Mouse (Mus musculus): ENCODE measurements around the gene Acad8. TPM values are rescaled to one million over a fixed set of nuclear protein-coding genes. Genes with fewer than 3 reads are reported as not detected.

The Acad8 gene
- polyA plus RNA-seq, 1 experiment from 2014 or later: 38.2 TPM

GRCm38 (mm10) chr9:26977754-26978153 lies 21.6 kb downstream of the Acad8 start:
- H3K36me3 ChIP-seq (ENCODE audit: control insufficient read depth, insufficient read depth, low read length): peaks cover 63% of the 10 kb centered on the region
- H3K27ac ChIP-seq (replicated peaks in 1 of 2; ENCODE audit: control insufficient read depth in 1 of 2, insufficient read depth in 1 of 2, low read depth in 2 of 2, low read length in 2 of 2): no peak overlapping the region
- H3K4me3 ChIP-seq (ENCODE audit: control insufficient read depth in 1 of 2, insufficient read depth in 1 of 2, low read depth in 1 of 2, low read length in 2 of 2): no peak overlapping the region
- H3K27me3 ChIP-seq (ENCODE audit: control insufficient read depth, insufficient read depth, low read length): no peaks in the 10 kb centered on the region
- 68% methylated on average over 9 of the region's 9 CpGs for WGBS
- no peak for ATAC-seq (ENCODE audit: insufficient number of reproducible peaks, insufficient read depth, low FRiP score, low read depth)
- H3K9ac ChIP-seq (ENCODE audit: low read length): no peak overlapping the region
- no peaks in the 10 kb centered on the region for H3K9me3 ChIP-seq (ENCODE audit: control insufficient read depth, low read length)
- H3K4me2 ChIP-seq (ENCODE audit: low read length): no peak overlapping the region
- H3K4me1 ChIP-seq (ENCODE audit: control insufficient read depth in 2 of 2, insufficient read depth in 2 of 2, low read length in 2 of 2): no peaks in the 10 kb centered on the region

DNA sequence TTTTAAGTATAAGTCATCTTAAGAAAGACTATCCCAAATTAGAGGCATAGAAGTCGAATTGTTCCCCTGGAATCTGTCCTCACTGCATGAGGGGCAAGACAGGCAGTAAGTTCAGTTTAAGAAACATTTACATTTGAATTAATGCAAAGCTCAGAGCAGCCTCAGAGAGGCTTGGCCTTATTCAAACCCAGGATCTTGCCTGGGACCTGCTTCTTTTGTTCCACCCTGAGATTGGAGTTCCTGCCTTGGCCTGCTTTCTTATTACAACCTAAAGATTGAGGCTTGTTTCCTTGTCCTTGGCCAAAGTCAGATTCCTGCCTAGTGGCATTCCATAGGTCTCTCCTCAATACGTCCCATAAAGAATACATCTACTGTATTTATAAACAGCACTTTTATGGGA lies 51.6 kb downstream of the Acad8 start:
- ATAC-seq (ENCODE audit: insufficient number of reproducible peaks, insufficient read depth, low FRiP score, low read depth): no peak
- no peak overlapping the region for H3K9ac ChIP-seq (ENCODE audit: low read length)
- H3K4me2 ChIP-seq (ENCODE audit: low read length): no peak overlapping the region
- H3K4me1 ChIP-seq (ENCODE audit: control insufficient read depth in 2 of 2, insufficient read depth in 2 of 2, low read length in 2 of 2): no peaks in the 10 kb centered on the region
- no peak overlapping the region for H3K27ac ChIP-seq (replicated peaks in 1 of 2; ENCODE audit: control insufficient read depth in 1 of 2, insufficient read depth in 1 of 2, low read depth in 2 of 2, low read length in 2 of 2)
- H3K4me3 ChIP-seq (ENCODE audit: control insufficient read depth in 1 of 2, insufficient read depth in 1 of 2, low read depth in 1 of 2, low read length in 2 of 2): no peak overlapping the region
- peaks cover 7% of the 10 kb centered on the region; the same call in 1 of the 2 replicates for H3K9me3 ChIP-seq (ENCODE audit: control insufficient read depth, low read length)
- no peaks in the 10 kb centered on the region for H3K27me3 ChIP-seq (ENCODE audit: control insufficient read depth, insufficient read depth, low read length)
- 60% methylated on average over 2 of the region's 2 CpGs for WGBS
- H3K36me3 ChIP-seq (ENCODE audit: control insufficient read depth, insufficient read depth, low read length): no peaks in the 10 kb centered on the region

- no peaks in the 10 kb centered on the region for H3K36me3 ChIP-seq (ENCODE audit: control insufficient read depth, insufficient read depth, low read length)
- H3K27me3 ChIP-seq (ENCODE audit: control insufficient read depth, insufficient read depth, low read length): no peaks in the 10 kb centered on the region
- H3K9me3 ChIP-seq (ENCODE audit: control insufficient read depth, low read length): no peaks in the 10 kb centered on the region
- peaks cover 5 to 11% of the 10 kb centered on the region in 2 experiments; a peak in 3 of 4 replicates for H3K4me1 ChIP-seq (ENCODE audit: control insufficient read depth in 2 of 2, insufficient read depth in 2 of 2, low read length in 2 of 2)
- no peak overlapping the region for H3K4me2 ChIP-seq (ENCODE audit: low read length)
- no peak overlapping the region for H3K4me3 ChIP-seq (ENCODE audit: control insufficient read depth in 1 of 2, insufficient read depth in 1 of 2, low read depth in 1 of 2, low read length in 2 of 2)
- no peak for ATAC-seq (ENCODE audit: insufficient number of reproducible peaks, insufficient read depth, low FRiP score, low read depth)
- H3K9ac ChIP-seq (ENCODE audit: low read length): no peak overlapping the region
- WGBS: 39% methylated on average over 3 of the region's 3 CpGs
- no peak overlapping the region for H3K27ac ChIP-seq (replicated peaks in 1 of 2; ENCODE audit: control insufficient read depth in 1 of 2, insufficient read depth in 1 of 2, low read depth in 2 of 2, low read length in 2 of 2)
Observed at GRCm38 (mm10) chr9:26924146-26924545, 75.2 kb downstream of the Acad8 start.

Other genes with a start within 250 kb of the Acad8 start
- 1.5 and 1.6 TPM in 2 replicates for gene Glb1l2, start 193.1 kb downstream of the Acad8 start, polyA plus RNA-seq (2014; fragmentation: Nextera tagmentation; extraction: Ambion mirVana)
- not detected in 2 replicates for gene Glb1l3, start 138.7 kb downstream of the Acad8 start, polyA plus RNA-seq (2014; fragmentation: Nextera tagmentation; extraction: Ambion mirVana)
- gene Gm1110, start 76.5 kb downstream of the Acad8 start, polyA plus RNA-seq (2014; fragmentation: Nextera tagmentation; extraction: Ambion mirVana): not detected in 2 replicates
- gene Thyn1, start 144 bp upstream of the Acad8 start, polyA plus RNA-seq (2014; fragmentation: Nextera tagmentation; extraction: Ambion mirVana): 97.9 and 103 TPM in 2 replicates
- 22.3 and 25.3 TPM in 2 replicates for gene Vps26b, start 30.5 kb upstream of the Acad8 start, polyA plus RNA-seq (2014; fragmentation: Nextera tagmentation; extraction: Ambion mirVana)
- 22.2 and 25.1 TPM in 2 replicates for gene Ncapd3, start 30.6 kb upstream of the Acad8 start, polyA plus RNA-seq (2014; fragmentation: Nextera tagmentation; extraction: Ambion mirVana)
- 38.8 and 40.9 TPM in 2 replicates for gene Jam3, start 155.9 kb upstream of the Acad8 start, polyA plus RNA-seq (2014; fragmentation: Nextera tagmentation; extraction: Ambion mirVana)